In genomic region chr7:4026794-4027421, GRCm38 (mm10) we compare ENCODE assay signal across 10 mouse cellular contexts. TPM values are rescaled to one million over a fixed set of nuclear protein-coding genes. Genes with fewer than 3 reads are reported as not detected.
A peak's percentile ranks its signal among the peaks of the same experiment; 100 is the strongest.
DNase-seq lines count a peak whose midpoint lies in the region; ATAC-seq lines count a peak whose summit lies in the region.
"Had no signal": no experiment of that assay in that cellular context is flagged by ENCODE, and none has a peak within 500 bp of the region (broad histone marks: within the 10 kb centered on the region; RNA-seq: fewer than 3 reads in every experiment).

No protein-coding gene starts in this region.

- WGBS in heart, embryonic 12.5 days = 41% methylated on average over 3 of the region's 3 CpGs

- H3K9me3 ChIP-seq in heart, embryonic 12.5 days (replicated peaks) = no peaks in the 10 kb centered on the region
- H3K9me3 ChIP-seq: embryonic facial prominence, embryonic 12.5 days; limb, embryonic 13.5 days had no signal

- H3K4me3 ChIP-seq in heart, embryonic 12.5 days = no peak overlapping the region
- H3K4me3 ChIP-seq: embryonic facial prominence, embryonic 12.5 days; limb, embryonic 13.5 days had no signal

- no peaks in the 10 kb centered on the region for H3K36me3 ChIP-seq in heart, embryonic 12.5 days
- H3K36me3 ChIP-seq: embryonic facial prominence, embryonic 12.5 days; limb, embryonic 13.5 days had no signal

- intact Hi-C loops in gastrocnemius, postnatal 14 days (cut with DNase I; ENCODE audit: low total_unique reads) = no loop called here

- H3K4me1 ChIP-seq in heart, embryonic 12.5 days (replicated peaks) = no peaks in the 10 kb centered on the region
- H3K4me1 ChIP-seq: embryonic facial prominence, embryonic 12.5 days; limb, embryonic 13.5 days had no signal

- no peak overlapping the region for H3K4me2 ChIP-seq in heart, embryonic 12.5 days
- H3K4me2 ChIP-seq: embryonic facial prominence, embryonic 12.5 days; limb, embryonic 13.5 days had no signal

- H3K27me3 ChIP-seq in heart, embryonic 12.5 days (replicated peaks) = no peaks in the 10 kb centered on the region
- H3K27me3 ChIP-seq: embryonic facial prominence, embryonic 12.5 days; limb, embryonic 13.5 days had no signal

- H3K27ac ChIP-seq in heart, embryonic 12.5 days (ENCODE audit: poor library complexity, severe bottlenecking) = no peak overlapping the region
- H3K27ac ChIP-seq: embryonic facial prominence, embryonic 12.5 days; limb, embryonic 13.5 days had no signal

- no peak overlapping the region for H3K9ac ChIP-seq in heart, embryonic 12.5 days
- H3K9ac ChIP-seq: embryonic facial prominence, embryonic 12.5 days; limb, embryonic 13.5 days had no signal

- ATAC-seq in heart, embryonic 12.5 days (ENCODE audit: insufficient number of reproducible peaks, low FRiP score) = no peak
- ATAC-seq in CD4-positive, CD25-positive, alpha-beta regulatory T cell, adult 4 months = peak; percentile 60
- ATAC-seq in megakaryocyte-erythroid progenitor cell, adult 5-6 weeks (replicated peaks; ENCODE audit: low FRiP score, low TSS enrichment, poor library complexity, severe bottlenecking) = peak; percentile 100

- DNase-seq in heart, adult 8-10 months (ENCODE audit: low spot score) = peak; percentile 4
- DNase-seq in c-Kit-positive CD71-negative TER-119-negative erythroid progenitor cells, embryonic 14.5 days (ENCODE audit: low read depth) = peak; percentile 23
- DNase-seq in kidney, postnatal 14 days = peak; percentile 2
- no peak for DNase-seq in gastrocnemius, postnatal 14 days
- DNase-seq in urinary bladder, postnatal 4 days (ENCODE audit: low spot score in 2 of 2) = no peak

RNA-seq across cellular contexts. Expression of gene Lair1, which starts 36.1 kb away (rescaled TPM):
- 1 to 10 TPM in 3 of 4 experiments, under 1 TPM in 1; 0.84 to 2.0 (median 1.7) TPM for total RNA-seq in heart, adult 8-10 months (2022)
- 0.61 and 0.85 TPM in 2 replicates for polyA plus RNA-seq in heart, embryonic 12.5 days (2016; fragmentation: Nextera tagmentation; extraction: Ambion mirVana)
- 1 to 10 TPM; 4.5 to 6.5 TPM for polyA plus RNA-seq in CD4-positive, CD25-positive, alpha-beta regulatory T cell, adult 4 months (2017; shearing (Covaris generic))
- 10.6 and 13.4 TPM in 2 replicates for total RNA-seq in megakaryocyte-erythroid progenitor cell, adult 5-6 weeks (2014; fragmentation: Nextera tagmentation)
- 7.2 and 22.0 TPM in 2 replicates for total RNA-seq in megakaryocyte-erythroid progenitor cell, adult 5-6 weeks (2017)
- under 1 TPM; 0.24 to 0.37 TPM for total RNA-seq in gastrocnemius, postnatal 14 days (2021)

Comparison
In these comparisons a context has a peak if more than half of its experiments do, and no peak if none do; other contexts are left out.
1. DNase-seq: peak in heart, adult 8-10 months (single experiment), c-Kit-positive CD71-negative TER-119-negative erythroid progenitor cells, embryonic 14.5 days (single experiment) and kidney, postnatal 14 days (single experiment); none in gastrocnemius, postnatal 14 days (single experiment) and urinary bladder, postnatal 4 days (0 of 2).